Mouse (Mus musculus) CD8-positive naive resting alpha-beta T cell, adult 2 months (primary cell): Measurements from ENCODE around the gene Fbxo39.

Experiments
- DNase-seq, 2 experiments: peaks; one replicate each; pipeline ENCODE4 v3.0.0; 2022; ENCODE audit warnings: low read depth in 2 of 2, low spot score in 2 of 2

Fbxo39 gene

DNA sequence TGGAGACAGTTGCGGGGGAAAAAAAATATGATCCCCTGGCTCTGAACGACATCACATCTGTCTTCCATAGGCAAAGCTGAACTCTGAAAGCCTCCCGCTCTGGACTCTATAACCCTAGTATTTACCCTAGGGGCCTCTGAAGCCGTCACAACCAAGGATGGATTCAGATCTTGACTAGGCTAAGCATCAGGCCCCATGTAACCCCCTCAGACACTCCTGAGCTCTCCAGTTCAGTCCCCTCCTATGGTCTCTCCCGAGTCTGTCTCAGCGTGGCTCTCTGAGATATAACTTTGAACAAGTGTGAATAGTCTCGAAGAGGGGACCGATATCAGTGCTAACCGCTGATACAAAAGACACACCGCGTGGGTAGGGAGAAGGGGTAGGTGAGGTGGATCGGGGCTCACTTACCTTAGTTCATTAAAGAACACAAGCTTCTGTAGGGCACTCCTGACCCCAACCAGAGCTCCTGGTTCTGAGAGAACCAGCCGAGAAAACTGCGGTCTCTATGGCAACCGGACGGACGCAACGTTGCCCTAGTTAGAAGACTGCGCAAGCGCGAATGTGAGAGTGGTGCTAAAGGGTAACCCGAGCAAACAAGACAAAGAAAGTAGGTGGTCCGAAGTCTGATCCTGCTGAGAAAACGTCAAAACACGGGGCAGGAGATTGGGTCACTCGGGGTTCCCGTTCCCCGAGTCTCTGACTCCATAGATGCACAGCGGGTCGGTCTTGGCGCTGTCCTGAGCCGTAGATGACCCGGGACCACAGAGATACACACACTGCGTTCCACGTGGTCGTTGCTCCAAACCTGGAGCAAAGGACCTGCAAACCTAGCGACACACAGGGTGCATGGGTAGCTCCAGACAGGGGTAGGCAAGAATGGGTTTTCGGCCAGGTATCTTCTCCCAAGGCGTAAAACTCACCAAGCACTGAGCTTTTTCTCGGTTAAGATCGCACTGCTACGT is 47.4 kb downstream of the Fbxo39 start:
- peak in 1 of 2 experiments; percentile 3 for DNase-seq

DNA sequence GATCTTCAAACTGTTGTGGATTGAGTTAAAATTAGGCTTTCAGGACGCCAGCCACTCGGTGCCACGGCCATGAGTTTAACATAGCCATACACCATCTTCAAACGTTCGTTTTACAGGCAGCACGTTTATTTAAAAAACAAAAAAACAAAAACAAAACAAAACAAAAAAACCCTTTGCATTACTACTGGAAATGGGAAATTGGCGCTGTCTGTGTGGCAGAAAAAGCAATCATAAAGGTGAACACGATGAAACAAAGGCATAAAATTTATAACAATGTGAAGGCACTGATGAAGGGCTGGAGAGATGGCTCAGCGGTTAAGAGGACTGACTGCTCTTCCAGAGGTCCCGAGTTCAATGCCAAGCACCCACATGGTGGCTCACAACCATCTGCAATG is 48.1 kb downstream of the Fbxo39 start, which contains the start of gene Tekt1:
TSS of gene Tekt1 (minus strand) at position 96 of the 395 bp plus-strand sequence.
- no peak for DNase-seq

DNA sequence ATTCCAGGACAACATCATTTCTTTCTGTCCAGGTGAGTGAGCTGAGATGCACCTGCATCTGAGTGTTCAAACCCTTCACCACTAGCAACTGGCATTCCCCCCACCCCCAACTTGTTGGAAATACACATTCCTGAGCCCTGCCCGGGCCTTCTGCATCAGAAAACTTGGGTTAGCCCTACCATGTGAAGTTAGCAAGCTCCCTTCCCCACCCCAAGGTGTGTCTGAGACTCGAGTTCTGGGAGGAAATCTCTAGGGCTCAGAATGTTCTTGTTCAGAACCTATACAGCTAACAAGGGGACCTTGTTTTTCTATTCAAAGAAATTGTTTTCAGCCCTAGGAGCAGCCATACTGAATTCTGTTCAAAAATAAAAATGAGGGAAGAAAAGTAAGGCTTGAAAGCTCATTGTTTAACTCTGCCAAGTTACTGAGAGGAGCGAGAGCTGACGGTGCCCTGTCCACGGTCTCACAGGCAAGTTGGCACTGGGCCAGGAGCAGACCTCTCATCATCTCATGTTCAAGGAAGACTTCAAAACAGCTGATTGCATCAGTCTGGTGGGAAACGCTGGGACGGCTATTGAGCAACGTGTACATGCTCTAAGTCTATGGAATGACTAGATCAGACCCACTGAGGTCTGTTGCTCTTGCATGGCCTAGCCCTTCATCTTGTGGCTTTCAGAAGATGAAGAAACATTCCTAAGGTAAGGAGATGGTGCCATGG is 49.4 kb downstream of the Fbxo39 start:
- no peak for DNase-seq

DNA sequence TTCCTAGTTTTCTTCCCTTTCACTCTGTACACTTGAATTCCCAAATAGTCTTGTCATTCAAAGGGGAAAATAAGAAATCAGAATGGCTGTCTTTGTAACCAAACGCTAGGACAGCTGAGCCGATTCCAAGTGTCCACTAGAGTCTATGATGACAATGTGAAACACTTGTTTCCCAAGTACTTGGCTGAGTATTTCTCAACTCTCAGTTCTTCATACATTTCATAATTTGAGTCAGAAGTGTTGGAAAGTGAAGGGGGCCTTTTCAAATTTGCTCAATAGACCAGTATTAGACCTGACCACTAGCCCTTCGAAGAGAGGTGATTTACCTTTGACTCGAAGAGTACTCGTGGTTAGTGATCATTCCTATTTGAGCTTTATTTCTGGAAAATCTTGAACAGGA is 50.3 kb downstream of the Fbxo39 start:
- DNase-seq = no peak

DNA sequence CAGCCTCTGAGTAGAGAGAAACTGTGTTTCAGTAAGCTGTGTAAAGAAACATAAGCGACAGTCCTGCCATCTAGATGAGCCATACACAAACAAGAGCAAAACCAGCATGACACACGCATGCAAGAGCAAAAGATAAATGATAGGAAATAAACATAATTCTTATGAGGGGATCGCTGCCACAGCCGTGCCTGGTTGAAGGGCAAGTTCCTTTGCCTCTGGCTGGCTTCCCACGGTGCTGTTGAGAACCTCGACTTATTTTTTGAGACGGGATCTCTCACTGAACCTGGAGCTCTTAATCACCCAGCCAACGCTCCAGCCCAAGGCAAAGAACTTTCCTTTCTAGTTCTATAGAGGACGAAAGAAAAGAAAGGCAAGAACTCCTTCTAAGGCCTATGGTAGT is 51.9 kb downstream of the Fbxo39 start:
- DNase-seq = no peak

DNA sequence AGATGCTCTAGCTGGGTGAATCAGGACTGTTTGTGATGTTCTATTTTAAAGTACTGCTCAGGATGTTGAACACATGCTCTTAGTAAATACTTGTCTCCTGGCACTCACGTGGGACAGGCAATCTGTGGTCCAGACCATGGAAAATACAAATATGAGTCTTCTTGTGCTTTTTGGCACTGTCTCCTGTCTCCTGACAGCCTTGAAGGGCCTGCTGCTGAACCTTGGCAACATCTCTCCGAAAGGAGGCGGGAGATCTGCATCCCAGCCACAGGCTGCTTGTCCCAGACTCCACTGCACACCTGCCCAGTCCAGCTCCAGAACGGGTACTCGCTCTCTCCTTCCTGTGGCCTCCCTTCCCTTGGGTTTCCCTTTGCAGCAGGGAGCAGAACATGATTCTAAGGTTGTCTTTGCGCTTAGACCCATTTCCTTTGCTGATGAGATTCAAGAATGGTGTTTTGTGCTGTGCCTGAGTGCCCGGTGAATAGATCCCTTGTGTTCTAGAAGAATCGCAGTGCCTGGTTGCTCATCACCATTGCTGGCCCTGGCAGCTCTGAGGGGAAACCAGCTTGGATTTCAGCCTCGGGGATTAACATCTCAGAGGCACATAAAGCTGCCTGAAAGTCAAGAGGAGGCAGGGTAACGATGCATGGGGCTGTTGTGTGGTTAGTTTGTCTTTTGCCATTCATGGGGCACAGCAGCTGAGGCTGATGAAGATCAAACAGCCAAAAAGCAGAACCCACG is 53.9 kb downstream of the Fbxo39 start:
- DNase-seq = no peak
